Mouse (Mus musculus) heart, embryonic 15.5 days (tissue): ENCODE data around the gene Natd1. TPM values are rescaled to one million over a fixed set of nuclear protein-coding genes. Genes with fewer than 3 reads are reported as not detected.

Experiments used
- ATAC-seq: fragments of 200-750 bp; cut with Nextera tagmentation; replicated peaks from 2 replicates; pipeline ENCODE4 v1.8.0; 2017; ENCODE audit warnings: low read depth, moderate TSS enrichment; ENCODE audit not compliant: insufficient number of reproducible peaks, insufficient read depth, low FRiP score
- H3K27ac ChIP-seq: fragments of 300-500 bp; sonication (generic); 2 replicates; pipeline ENCODE4 v1.5.1; 2015; ENCODE audit warnings: mild to moderate bottlenecking, inconsistent platforms
- H3K27me3 ChIP-seq: fragments of 300-500 bp; sonication (generic); 2 replicates; pipeline ENCODE4 v1.6.1; 2015; ENCODE audit warnings: inconsistent platforms
- H3K36me3 ChIP-seq: fragments of 300-500 bp; sonication (generic); 2 replicates; pipeline ENCODE4 v1.6.1; 2015; ENCODE audit warnings: mild to moderate bottlenecking, inconsistent platforms
- H3K4me1 ChIP-seq: fragments of 300-500 bp; sonication (generic); replicated peaks from 2 replicates; pipeline ENCODE4 v1.6.1; 2015; ENCODE audit warnings: inconsistent platforms
- H3K4me2 ChIP-seq: fragments of 300-500 bp; sonication (generic); 2 replicates; pipeline ENCODE4 v1.6.1; 2015; ENCODE audit warnings: inconsistent platforms, mild to moderate bottlenecking, moderate library complexity
- H3K4me3 ChIP-seq: fragments of 300-500 bp; sonication (generic); 2 replicates; pipeline ENCODE4 v1.5.1; 2015; ENCODE audit warnings: mild to moderate bottlenecking, inconsistent platforms
- H3K9ac ChIP-seq: fragments of 300-500 bp; sonication (generic); 2 replicates; pipeline ENCODE4 v1.6.1; 2015; ENCODE audit warnings: mild to moderate bottlenecking, inconsistent platforms
- H3K9me3 ChIP-seq: fragments of 300-500 bp; sonication (generic); replicated peaks from 2 replicates; pipeline ENCODE4 v1.6.1; 2016; ENCODE audit warnings: inconsistent platforms
- WGBS: fragments of 180-500 bp; shearing (Covaris S2); methylation state at CpG from one replicate; pipeline ENCODE4 v1.1.7; 2015; ENCODE audit warnings: mixed read lengths; 5-methylcytosine and 5-hydroxymethylcytosine counted together
- polyA plus RNA-seq: library from polyadenylated mRNA; unstranded; fragments of >200 nt; fragmentation: Nextera tagmentation; extraction: Ambion mirVana; gene quantifications from 2 replicates; pipeline ENCODE4 v1.2.1, GENCODE M21; 2015

Gene Natd1
- polyA plus RNA-seq, 1 experiment from 2014 or later = 11.9 TPM

- H3K4me3 ChIP-seq = peak overlapping the region; percentile 94
- no peak for ATAC-seq
- no peaks in the 10 kb centered on the region for H3K27me3 ChIP-seq
- H3K36me3 ChIP-seq = no peaks in the 10 kb centered on the region
- WGBS = 22% methylated on average over 7 of the region's 7 CpGs
- peaks cover 28% of the 10 kb centered on the region for H3K4me1 ChIP-seq
- peak overlapping the region; percentile 88 for H3K9ac ChIP-seq
- no peak overlapping the region for H3K27ac ChIP-seq
- H3K9me3 ChIP-seq = no peaks in the 10 kb centered on the region
- H3K4me2 ChIP-seq = peak overlapping the region; percentile 79
These were observed 2.0 kb downstream of the Natd1 start for GRCm38 (mm10) chr11:60912525-60912973.

GRCm38 (mm10) chr11:60909626-60910025, 4.9 kb downstream of the Natd1 start:
- no peak overlapping the region for H3K4me2 ChIP-seq
- H3K9me3 ChIP-seq = no peaks in the 10 kb centered on the region
- peaks cover 16% of the 10 kb centered on the region for H3K36me3 ChIP-seq
- H3K27ac ChIP-seq = no peak overlapping the region
- 54% methylated on average over 1 of the region's 1 CpGs for WGBS
- no peak overlapping the region for H3K9ac ChIP-seq
- no peak overlapping the region for H3K4me3 ChIP-seq
- H3K4me1 ChIP-seq = peaks cover 23% of the 10 kb centered on the region
- no peaks in the 10 kb centered on the region for H3K27me3 ChIP-seq
- ATAC-seq = no peak

- 71% methylated on average over 3 of the region's 3 CpGs for whole genome bisulfite sequencing
- H3K27ac ChIP-seq = no peak overlapping the region
- no peak overlapping the region for H3K9ac ChIP-seq
- H3K27me3 ChIP-seq = no peaks in the 10 kb centered on the region
- no peak overlapping the region for H3K4me2 ChIP-seq
- H3K4me3 ChIP-seq = no peak overlapping the region
- no peak for ATAC-seq
- H3K36me3 ChIP-seq = peaks cover 28% of the 10 kb centered on the region
- H3K4me1 ChIP-seq = peaks cover 15% of the 10 kb centered on the region
- H3K9me3 ChIP-seq = no peaks in the 10 kb centered on the region
These were observed 6.5 kb downstream of the Natd1 start for GRCm38 (mm10) chr11:60908073-60908472.

GRCm38 (mm10) chr11:60906449-60906848, 8.1 kb downstream of the Natd1 start:
- no peak for ATAC-seq
- WGBS = 86% methylated on average over 4 of the region's 4 CpGs
- H3K4me1 ChIP-seq = peaks cover 1% of the 10 kb centered on the region; the same call in 1 of the 2 replicates
- peaks cover 28% of the 10 kb centered on the region for H3K36me3 ChIP-seq
- H3K4me2 ChIP-seq = no peak overlapping the region
- no peaks in the 10 kb centered on the region for H3K9me3 ChIP-seq
- H3K9ac ChIP-seq = no peak overlapping the region
- no peak overlapping the region for H3K4me3 ChIP-seq
- H3K27ac ChIP-seq = no peak overlapping the region
- H3K27me3 ChIP-seq = no peaks in the 10 kb centered on the region

- WGBS = 82% methylated on average over 10 of the region's 10 CpGs
- no peak overlapping the region for H3K27ac ChIP-seq
- no peaks in the 10 kb centered on the region for H3K27me3 ChIP-seq
- H3K4me1 ChIP-seq = no peaks in the 10 kb centered on the region
- no peak overlapping the region for H3K4me2 ChIP-seq
- H3K36me3 ChIP-seq = peaks cover 28% of the 10 kb centered on the region
- ATAC-seq = no peak
- H3K4me3 ChIP-seq = no peak overlapping the region
- no peak overlapping the region for H3K9ac ChIP-seq
- H3K9me3 ChIP-seq = no peaks in the 10 kb centered on the region
These were observed 9.0 kb downstream of the Natd1 start for GRCm38 (mm10) chr11:60905407-60906120.

- 81% methylated on average over 6 of the region's 6 CpGs for WGBS
- Histone ChIP-seq H3K36me3 (peaks cover 28% of the 10 kb centered on the region), H3K27me3 (no peaks in the 10 kb centered on the region), H3K9ac (no peak overlapping the region), H3K27ac (no peak overlapping the region), H3K4me2 (no peak overlapping the region), H3K9me3 (no peaks in the 10 kb centered on the region), H3K4me1 (no peaks in the 10 kb centered on the region), H3K4me3 (no peak overlapping the region)
- ATAC-seq = no peak
These were observed 10.9 kb downstream of the Natd1 start for GRCm38 (mm10) chr11:60903661-60904061.

GRCm38 (mm10) chr11:60902486-60902885, 12.1 kb downstream of the Natd1 start:
- no peak overlapping the region for H3K9ac ChIP-seq
- H3K27me3 ChIP-seq = no peaks in the 10 kb centered on the region
- H3K36me3 ChIP-seq = peaks cover 28% of the 10 kb centered on the region
- H3K9me3 ChIP-seq = no peaks in the 10 kb centered on the region
- H3K4me2 ChIP-seq = no peak overlapping the region
- no peak for ATAC-seq
- no peak overlapping the region for H3K27ac ChIP-seq
- H3K4me3 ChIP-seq = no peak overlapping the region
- H3K4me1 ChIP-seq = no peaks in the 10 kb centered on the region
- 61% methylated on average over 4 of the region's 4 CpGs for WGBS

GRCm38 (mm10) chr11:60902001-60902400, 12.5 kb downstream of the Natd1 start:
- Histone ChIP-seq H3K9me3 (no peaks in the 10 kb centered on the region), H3K4me2 (no peak overlapping the region), H3K4me3 (no peak overlapping the region), H3K36me3 (peaks cover 28% of the 10 kb centered on the region), H3K4me1 (no peaks in the 10 kb centered on the region; the same call in 1 of the 2 replicates), H3K9ac (no peak overlapping the region), H3K27me3 (no peaks in the 10 kb centered on the region), H3K27ac (no peak overlapping the region)
- no peak for ATAC-seq
- WGBS = 69% methylated on average over 7 of the region's 7 CpGs

GRCm38 (mm10) chr11:60895915-60896314, 18.6 kb downstream of the Natd1 start:
- no peaks in the 10 kb centered on the region for H3K36me3 ChIP-seq
- peak overlapping the region; percentile 31 for H3K27ac ChIP-seq
- no peak overlapping the region for H3K9ac ChIP-seq
- 11% methylated on average over 4 of the region's 4 CpGs for WGBS
- no peak overlapping the region for H3K4me2 ChIP-seq
- H3K27me3 ChIP-seq = no peaks in the 10 kb centered on the region
- H3K4me3 ChIP-seq = no peak overlapping the region
- no peaks in the 10 kb centered on the region for H3K9me3 ChIP-seq
- ATAC-seq = no peak
- peaks cover 10% of the 10 kb centered on the region for H3K4me1 ChIP-seq

- Histone ChIP-seq H3K9me3 (no peaks in the 10 kb centered on the region), H3K4me1 (peaks cover 12% of the 10 kb centered on the region), H3K36me3 (no peaks in the 10 kb centered on the region), H3K4me3 (no peak overlapping the region), H3K27ac (no peak overlapping the region), H3K4me2 (no peak overlapping the region), H3K9ac (no peak overlapping the region), H3K27me3 (no peaks in the 10 kb centered on the region)
- no peak for ATAC-seq
- WGBS = 42% methylated on average over 3 of the region's 3 CpGs
These were observed 23.8 kb downstream of the Natd1 start for GRCm38 (mm10) chr11:60890744-60891143.

GRCm38 (mm10) chr11:60890286-60890685, 24.3 kb downstream of the Natd1 start:
- Histone ChIP-seq H3K9ac (no peak overlapping the region), H3K4me1 (peaks cover 9% of the 10 kb centered on the region), H3K4me3 (no peak overlapping the region), H3K9me3 (no peaks in the 10 kb centered on the region), H3K27ac (no peak overlapping the region), H3K36me3 (no peaks in the 10 kb centered on the region), H3K4me2 (no peak overlapping the region), H3K27me3 (no peaks in the 10 kb centered on the region)
- WGBS = 75% methylated on average over 6 of the region's 6 CpGs
- no peak for ATAC-seq

GRCm38 (mm10) chr11:60889861-60890260, 24.7 kb downstream of the Natd1 start:
- no peaks in the 10 kb centered on the region for H3K9me3 ChIP-seq
- H3K36me3 ChIP-seq = no peaks in the 10 kb centered on the region
- H3K27me3 ChIP-seq = no peaks in the 10 kb centered on the region
- H3K4me2 ChIP-seq = no peak overlapping the region
- H3K4me3 ChIP-seq = no peak overlapping the region
- no peak for ATAC-seq
- no peak overlapping the region for H3K27ac ChIP-seq
- 65% methylated on average over 2 of the region's 2 CpGs for WGBS
- H3K4me1 ChIP-seq = peaks cover 9% of the 10 kb centered on the region
- H3K9ac ChIP-seq = no peak overlapping the region
